Mouse (Mus musculus) kidney, embryonic 16.5 days (tissue): Measurements from ENCODE around the gene Mfsd6l. TPM values are rescaled to one million over a fixed set of nuclear protein-coding genes. Genes with fewer than 3 reads are reported as not detected.

Experiments
- ATAC-seq: fragments of 200-750 bp; cut with Nextera tagmentation; 2 replicates; pipeline ENCODE4 v1.8.0; 2017; ENCODE audit warnings: moderate TSS enrichment; ENCODE audit not compliant: low FRiP score, low TSS enrichment
- H3K27ac ChIP-seq: fragments of 300-500 bp; sonication (generic); 2 replicates; pipeline ENCODE4 v1.5.1; 2014; ENCODE audit warnings: low read length
- H3K27me3 ChIP-seq: fragments of 300-500 bp; sonication (generic); 2 replicates; pipeline ENCODE4 v1.6.1; 2014; ENCODE audit warnings: low read length, control low read depth, mixed read lengths; ENCODE audit not compliant: insufficient read depth
- H3K36me3 ChIP-seq: fragments of 300-500 bp; sonication (generic); 2 replicates; pipeline ENCODE4 v1.6.1; 2014; ENCODE audit warnings: low read length, control low read depth, mixed read lengths; ENCODE audit not compliant: insufficient read depth
- H3K4me1 ChIP-seq: fragments of 300-500 bp; sonication (generic); 2 replicates; pipeline ENCODE4 v1.6.1; 2014; ENCODE audit warnings: low read length, control low read depth, mixed read lengths; ENCODE audit not compliant: insufficient read depth
- H3K4me2 ChIP-seq: fragments of 300-500 bp; sonication (generic); replicated peaks from 2 replicates; pipeline ENCODE4 v1.6.1; 2014; ENCODE audit warnings: low read depth, low read length
- H3K4me3 ChIP-seq: fragments of 300-500 bp; sonication (generic); 2 replicates; pipeline ENCODE4 v1.5.1; 2014; ENCODE audit warnings: mild to moderate bottlenecking, low read length
- H3K9ac ChIP-seq: fragments of 300-500 bp; sonication (generic); replicated peaks from 2 replicates; pipeline ENCODE4 v1.6.1; 2014; ENCODE audit warnings: low read length
- H3K9me3 ChIP-seq: fragments of 300-500 bp; sonication (generic); 2 replicates; pipeline ENCODE4 v1.6.1; 2016; ENCODE audit warnings: low read length, control low read depth
- WGBS: fragments of 180-500 bp; shearing (Covaris S2); extraction: QIAGEN DNeasy Blood & Tissue Kit; methylation state at CpG from one replicate; pipeline ENCODE4 v1.1.7; 2014; 5-methylcytosine and 5-hydroxymethylcytosine counted together
- polyA plus RNA-seq: library from polyadenylated mRNA; unstranded; fragments of >200 nt; fragmentation: Nextera tagmentation; extraction: Ambion mirVana; gene quantifications from 2 replicates; pipeline ENCODE4 v1.2.1, GENCODE M21; 2015

Gene Mfsd6l
- polyA plus RNA-seq, 1 experiment from 2014 or later, result 2.9 TPM

DNA sequence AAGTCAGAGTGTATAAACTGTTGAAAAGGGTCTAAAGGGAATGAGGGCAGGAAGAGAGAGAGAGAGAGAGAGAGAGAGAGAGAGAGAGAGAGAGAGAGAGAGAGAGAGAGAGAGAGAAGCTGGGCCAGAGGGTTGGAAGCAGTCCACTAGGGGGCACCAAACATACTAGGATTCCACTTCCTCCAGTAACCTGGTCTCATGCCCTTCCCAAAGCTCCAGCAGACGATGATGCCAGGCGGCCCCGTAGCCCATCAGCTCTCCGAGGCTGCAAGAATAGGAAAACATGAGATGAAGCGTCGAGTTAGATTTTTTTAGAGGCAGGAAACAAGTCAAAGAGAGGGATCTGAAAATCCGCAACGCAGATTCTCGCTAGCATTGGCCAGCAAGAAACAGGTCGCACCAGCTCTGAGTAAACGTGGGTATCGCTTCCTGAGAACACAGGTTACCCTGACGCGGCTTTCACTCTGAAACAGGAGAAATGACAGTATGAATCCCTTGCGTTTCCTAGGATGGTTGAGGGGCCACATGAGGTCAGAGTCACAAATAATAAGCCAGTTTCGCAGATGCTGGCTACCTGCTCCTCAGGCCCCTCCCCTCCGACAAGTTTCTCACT lies 10.6 kb downstream of the Mfsd6l start:
- H3K4me2 ChIP-seq, result peak overlapping the region; percentile 71
- ATAC-seq, result peak; percentile 79; the same call in 1 of the 2 replicates
- H3K36me3 ChIP-seq, result no peaks in the 10 kb centered on the region
- no peaks in the 10 kb centered on the region for H3K27me3 ChIP-seq
- no peaks in the 10 kb centered on the region for H3K9me3 ChIP-seq
- H3K27ac ChIP-seq, result no peak overlapping the region
- H3K4me1 ChIP-seq, result peaks cover 9% of the 10 kb centered on the region; the same call in 1 of the 2 replicates
- H3K9ac ChIP-seq, result peak overlapping the region; percentile 43; the same call in 1 of the 2 replicates
- peak overlapping the region; percentile 42 for H3K4me3 ChIP-seq
- WGBS, result 15% methylated on average over 17 of the region's 17 CpGs

DNA sequence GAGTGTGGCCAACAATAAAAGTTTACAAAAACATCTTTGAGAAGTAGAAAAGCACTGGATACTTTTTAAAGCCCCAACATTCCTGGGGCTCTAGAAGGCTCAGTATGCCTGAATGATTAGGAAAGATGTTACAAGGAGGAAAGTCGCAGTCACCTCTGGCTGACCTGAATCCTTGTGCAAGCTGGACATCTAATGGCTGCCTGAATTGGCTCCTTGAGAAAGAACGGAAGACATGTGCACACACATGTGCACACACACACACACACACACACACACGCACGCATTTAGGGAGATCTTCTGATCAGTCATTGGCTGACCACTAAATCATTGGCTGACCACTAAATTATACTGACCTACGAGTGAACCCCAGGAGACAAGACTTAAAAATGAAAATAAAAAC lies 14.9 kb downstream of the Mfsd6l start:
- no peaks in the 10 kb centered on the region for H3K36me3 ChIP-seq
- no peak overlapping the region for H3K4me2 ChIP-seq
- no peak overlapping the region for H3K27ac ChIP-seq
- H3K4me3 ChIP-seq, result no peak overlapping the region
- no peaks in the 10 kb centered on the region for H3K9me3 ChIP-seq
- ATAC-seq, result no peak
- no peaks in the 10 kb centered on the region for H3K27me3 ChIP-seq
- no peak overlapping the region for H3K9ac ChIP-seq
- peaks cover 9% of the 10 kb centered on the region; the same call in 1 of the 2 replicates for H3K4me1 ChIP-seq
- 69% methylated on average over 5 of the region's 5 CpGs for WGBS

DNA sequence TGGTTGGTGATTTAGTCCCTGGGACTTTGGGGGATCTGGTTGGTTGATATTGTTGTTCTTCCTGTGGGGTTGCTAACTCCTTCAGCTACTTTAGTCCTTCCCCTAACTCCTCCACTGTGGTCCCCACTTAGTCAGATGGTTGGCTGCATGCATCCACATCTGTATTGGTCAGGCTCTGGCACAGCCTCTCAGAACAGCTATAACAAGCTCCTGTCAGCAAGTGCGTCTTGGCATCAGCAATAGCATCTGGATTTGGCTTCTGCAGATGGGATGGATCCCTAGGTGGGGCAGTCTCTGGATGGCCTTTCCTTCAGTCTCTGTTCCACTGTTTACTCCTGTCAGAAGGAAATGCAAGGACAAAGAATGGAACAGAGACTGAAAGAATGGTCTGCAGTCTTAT lies 21.1 kb downstream of the Mfsd6l start:
- Histone ChIP-seq H3K9me3 (no peaks in the 10 kb centered on the region), H3K4me2 (no peak overlapping the region), H3K4me1 (no peaks in the 10 kb centered on the region), H3K27ac (no peak overlapping the region), H3K36me3 (no peaks in the 10 kb centered on the region), H3K4me3 (no peak overlapping the region), H3K27me3 (no peaks in the 10 kb centered on the region), H3K9ac (no peak overlapping the region)
- ATAC-seq, result no peak
- WGBS, result 77% methylated on average over 1 of the region's 1 CpGs

DNA sequence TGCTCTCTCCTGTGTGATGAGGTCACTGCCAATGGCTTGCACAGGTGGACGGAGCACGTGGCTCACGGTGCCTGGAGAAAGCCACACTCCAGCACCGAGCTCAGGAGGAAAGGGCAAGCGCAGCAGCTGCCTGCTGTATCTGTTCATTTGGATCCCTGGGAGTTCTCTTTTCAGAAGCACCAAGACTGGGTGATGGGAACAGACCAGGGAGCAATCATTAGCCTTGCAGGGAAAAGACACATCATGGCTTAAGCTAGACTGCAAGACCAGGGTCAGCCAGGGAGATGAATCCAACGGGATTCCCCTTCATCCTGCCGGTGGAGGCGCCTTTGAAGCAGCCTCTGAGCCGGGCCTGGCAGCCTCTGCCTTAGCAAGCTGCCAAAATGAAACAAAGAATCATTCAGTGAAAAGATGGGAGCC lies 23.5 kb downstream of the Mfsd6l start:
- ATAC-seq, result no peak
- H3K4me3 ChIP-seq, result no peak overlapping the region
- 35% methylated on average over 9 of the region's 9 CpGs for WGBS
- no peaks in the 10 kb centered on the region for H3K27me3 ChIP-seq
- no peaks in the 10 kb centered on the region for H3K9me3 ChIP-seq
- no peak overlapping the region for H3K27ac ChIP-seq
- H3K9ac ChIP-seq, result peak overlapping the region; percentile 29; the same call in 1 of the 2 replicates
- no peaks in the 10 kb centered on the region for H3K36me3 ChIP-seq
- H3K4me2 ChIP-seq, result no peak overlapping the region
- no peaks in the 10 kb centered on the region for H3K4me1 ChIP-seq

DNA sequence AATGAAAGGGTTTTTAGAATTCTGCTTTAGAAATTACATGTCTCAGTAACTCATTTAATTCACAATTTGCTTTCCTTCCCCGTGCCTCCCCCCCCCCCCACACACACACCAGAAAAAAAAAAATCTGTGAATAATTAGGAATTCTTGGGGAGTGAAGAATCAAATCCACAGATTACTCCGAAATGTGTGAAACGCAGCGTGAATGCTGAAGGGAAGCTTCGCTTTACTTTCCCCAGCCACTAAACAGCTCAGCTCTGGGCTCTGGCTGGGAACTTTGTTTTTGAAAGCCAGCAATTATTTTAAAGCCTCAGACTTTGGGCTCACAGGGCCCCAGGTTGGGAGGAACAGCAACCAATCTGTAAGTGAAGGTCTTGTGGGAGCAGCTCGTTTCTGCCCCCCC lies 24.6 kb downstream of the Mfsd6l start:
- no peaks in the 10 kb centered on the region for H3K9me3 ChIP-seq
- ATAC-seq, result no peak
- 73% methylated on average over 6 of the region's 6 CpGs for WGBS
- no peaks in the 10 kb centered on the region for H3K4me1 ChIP-seq
- H3K4me2 ChIP-seq, result no peak overlapping the region
- no peak overlapping the region for H3K9ac ChIP-seq
- H3K27me3 ChIP-seq, result no peaks in the 10 kb centered on the region
- H3K4me3 ChIP-seq, result no peak overlapping the region
- no peaks in the 10 kb centered on the region for H3K36me3 ChIP-seq
- no peak overlapping the region for H3K27ac ChIP-seq

DNA sequence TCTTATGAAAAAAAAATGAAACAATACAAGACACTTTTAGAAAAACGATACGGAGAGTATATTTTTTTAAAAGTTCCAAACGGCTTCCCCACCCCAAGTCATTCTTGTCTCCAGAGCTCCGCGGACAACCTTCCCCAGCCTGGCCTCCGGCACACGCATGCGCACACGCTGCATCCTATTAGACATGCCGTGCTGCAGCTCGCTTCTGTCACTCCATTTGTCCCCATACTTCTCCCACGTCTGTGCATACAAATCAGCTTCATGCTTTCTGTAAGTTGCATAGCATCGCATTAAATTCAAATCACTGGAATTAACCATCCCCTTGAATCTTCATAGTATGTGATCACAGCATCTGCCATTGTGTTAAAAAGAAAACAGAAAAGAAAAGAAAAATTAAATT lies 27.2 kb downstream of the Mfsd6l start:
- Histone ChIP-seq H3K9ac (no peak overlapping the region), H3K4me3 (no peak overlapping the region), H3K4me2 (no peak overlapping the region), H3K27me3 (no peaks in the 10 kb centered on the region), H3K27ac (no peak overlapping the region), H3K36me3 (no peaks in the 10 kb centered on the region), H3K9me3 (no peaks in the 10 kb centered on the region), H3K4me1 (no peaks in the 10 kb centered on the region)
- no peak for ATAC-seq
- 81% methylated on average over 13 of the region's 13 CpGs for WGBS

DNA sequence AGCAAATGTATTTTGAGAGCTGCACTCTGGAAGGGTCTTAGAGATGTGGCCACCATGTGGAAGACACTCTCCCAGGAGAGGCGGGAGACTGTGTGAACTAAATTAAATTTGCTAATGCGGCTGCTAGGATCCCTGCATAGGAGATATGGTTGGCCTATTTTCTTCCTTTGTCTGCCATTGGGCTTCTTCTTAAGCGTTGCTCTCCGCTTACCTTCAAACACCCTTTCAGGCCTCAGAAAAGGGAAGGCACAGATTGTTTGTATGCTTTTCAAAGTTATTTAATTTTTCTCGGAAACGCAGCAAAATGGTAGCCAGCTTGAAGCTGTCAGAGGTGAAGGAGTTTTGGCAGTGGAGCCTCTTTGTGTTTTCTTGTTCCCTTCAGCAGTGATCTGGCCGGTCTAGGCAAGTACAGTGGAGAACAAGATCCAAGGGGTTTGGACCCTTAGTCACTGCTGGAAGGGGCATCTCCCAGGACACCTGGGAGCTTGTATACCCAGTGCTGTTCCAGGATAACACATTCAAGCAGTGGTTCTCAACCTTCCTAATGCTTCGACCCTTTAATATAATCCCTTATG lies 28.0 kb downstream of the Mfsd6l start:
- ATAC-seq, result no peak
- peaks cover under 1% of the 10 kb centered on the region; the same call in 1 of the 2 replicates for H3K4me1 ChIP-seq
- H3K27ac ChIP-seq, result no peak overlapping the region
- WGBS, result 69% methylated on average over 8 of the region's 8 CpGs
- no peaks in the 10 kb centered on the region for H3K9me3 ChIP-seq
- no peaks in the 10 kb centered on the region for H3K36me3 ChIP-seq
- no peak overlapping the region for H3K9ac ChIP-seq
- no peak overlapping the region for H3K4me2 ChIP-seq
- H3K27me3 ChIP-seq, result no peaks in the 10 kb centered on the region
- H3K4me3 ChIP-seq, result no peak overlapping the region

DNA sequence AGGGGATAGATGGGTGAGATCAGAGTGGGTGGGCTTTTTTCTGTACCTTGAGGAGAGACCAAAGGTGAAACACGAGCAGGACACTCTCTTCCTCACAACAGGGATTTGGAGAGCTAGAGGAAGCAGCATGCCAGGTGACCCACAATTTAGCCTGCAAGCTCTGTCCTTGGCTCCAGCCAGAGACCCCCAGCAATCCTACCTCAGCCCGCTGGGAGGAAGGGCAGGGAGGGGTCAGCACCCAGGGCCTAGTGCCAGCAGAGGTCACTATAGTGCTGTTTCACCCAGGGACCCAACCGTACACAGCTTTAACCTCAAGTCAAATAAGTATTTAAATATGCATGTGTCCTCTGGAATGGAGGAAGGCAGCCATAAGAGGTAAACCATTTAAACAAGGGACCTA lies 29.9 kb downstream of the Mfsd6l start:
- Histone ChIP-seq H3K4me1 (peaks cover 15% of the 10 kb centered on the region), H3K9ac (no peak overlapping the region), H3K27ac (no peak overlapping the region), H3K9me3 (no peaks in the 10 kb centered on the region), H3K4me3 (no peak overlapping the region), H3K4me2 (no peak overlapping the region), H3K27me3 (no peaks in the 10 kb centered on the region), H3K36me3 (no peaks in the 10 kb centered on the region)
- WGBS, result 17% methylated on average over 3 of the region's 3 CpGs
- 0 out of 2 replicates have a peak, but pooled peaks have one; percentile 58 for ATAC-seq

DNA sequence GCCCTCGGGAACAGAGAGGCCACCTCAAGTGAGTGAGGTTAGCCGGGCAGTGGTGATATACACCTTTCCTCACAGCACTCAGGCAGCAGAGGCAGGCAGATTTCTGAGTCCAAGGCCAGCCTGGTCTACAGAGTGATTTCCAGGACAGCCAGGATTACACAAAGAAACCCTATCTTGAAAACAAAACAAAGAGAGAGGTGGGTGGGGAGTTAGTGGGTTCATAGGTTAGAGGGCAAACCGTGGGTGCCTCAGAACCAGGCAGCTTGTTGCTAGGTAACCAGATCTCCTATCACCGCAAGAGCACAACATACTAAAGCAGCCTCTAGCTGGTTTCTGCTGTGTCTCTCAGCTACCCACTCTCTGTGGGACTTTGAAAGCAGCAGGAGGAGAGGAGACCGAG lies 30.7 kb downstream of the Mfsd6l start, which contains the start of gene Ccdc42:
TSS of gene Ccdc42 (plus strand) at position 301 of the 400 bp plus-strand sequence.
- H3K9ac ChIP-seq, result no peak within 1 kb of the TSS
- H3K27me3 ChIP-seq, result no peaks in the 10 kb centered on the region
- no peak within 1 kb of the TSS for H3K4me2 ChIP-seq
- no peak for ATAC-seq
- H3K4me3 ChIP-seq, result no peak within 1 kb of the TSS
- no peaks in the 10 kb centered on the region for H3K9me3 ChIP-seq
- H3K27ac ChIP-seq, result no peak within 1 kb of the TSS
- H3K36me3 ChIP-seq, result no peaks in the 10 kb centered on the region
- H3K4me1 ChIP-seq, result peaks cover 23% of the 10 kb centered on the region
- WGBS, result 62% methylated on average over 5 of the region's 5 CpGs

DNA sequence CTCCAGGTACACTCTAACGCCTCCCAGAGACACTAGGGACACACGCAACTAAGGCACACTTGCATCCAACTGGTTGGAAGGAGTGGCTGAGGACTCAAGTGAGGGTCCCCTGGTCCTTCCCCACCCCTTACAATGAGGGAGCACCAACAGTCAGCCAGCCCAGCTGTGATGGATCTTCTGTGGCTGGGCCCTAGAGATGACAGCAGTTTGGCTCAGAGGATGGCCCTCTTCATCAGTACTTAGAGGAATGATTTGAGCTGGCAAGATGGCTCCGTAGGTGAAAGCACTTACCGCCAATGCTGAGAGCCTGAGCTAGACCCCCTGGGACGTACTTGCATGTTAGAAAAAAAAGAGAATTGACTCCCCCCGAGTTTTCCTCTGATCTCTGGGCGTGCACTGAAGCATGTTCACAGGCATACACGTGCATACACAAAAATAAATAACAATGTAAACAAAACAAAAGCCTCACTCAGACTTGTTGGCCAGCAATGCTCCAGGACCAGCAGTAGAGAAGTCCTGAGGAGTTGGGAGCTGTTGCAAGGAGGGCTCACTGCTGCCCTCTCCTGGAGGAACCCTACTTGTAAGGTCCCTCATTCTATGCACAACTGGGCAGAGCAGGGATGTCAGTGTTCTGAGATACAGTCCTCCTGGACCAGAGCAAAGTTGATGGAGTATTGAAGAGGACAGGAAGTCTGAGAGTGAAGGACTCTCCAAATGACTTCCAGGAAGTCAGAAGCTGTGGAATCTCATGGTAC lies 33.2 kb downstream of the Mfsd6l start:
- no peaks in the 10 kb centered on the region for H3K9me3 ChIP-seq
- H3K27me3 ChIP-seq, result no peaks in the 10 kb centered on the region
- no peak overlapping the region for H3K4me3 ChIP-seq
- no peak overlapping the region for H3K9ac ChIP-seq
- WGBS, result 67% methylated on average over 8 of the region's 8 CpGs
- ATAC-seq, result peak; percentile 44; the same call in 1 of the 2 replicates
- peaks cover 37% of the 10 kb centered on the region for H3K4me1 ChIP-seq
- no peak overlapping the region for H3K27ac ChIP-seq
- H3K4me2 ChIP-seq, result no peak overlapping the region
- no peaks in the 10 kb centered on the region for H3K36me3 ChIP-seq
